ENCODE assay signal across 22 mouse cellular contexts in genomic region chr2:165626826-165627225, GRCm38 (mm10). TPM values are rescaled to one million over a fixed set of nuclear protein-coding genes. Genes with fewer than 3 reads are reported as not detected.
A peak's percentile ranks its signal among the peaks of the same experiment; 100 is the strongest.
DNase-seq lines count a peak whose midpoint lies in the region; ATAC-seq lines count a peak whose summit lies in the region.
"Had no signal": no experiment of that assay in that cellular context is flagged by ENCODE, and none has a peak within 500 bp of the region (broad histone marks: within the 10 kb centered on the region; RNA-seq: fewer than 3 reads in every experiment).

No protein-coding gene starts in this region.

- intact Hi-C loops in left cerebral cortex, postnatal 4 days (cut with DNase I): no loop called here

- peaks cover 3% of the 10 kb centered on the region; the same call in 1 of the 2 replicates for H3K4me1 ChIP-seq in forebrain, embryonic 16.5 days (replicated peaks; ENCODE audit: control insufficient read depth, insufficient read depth, low read length)
- H3K4me1 ChIP-seq in neural tube, embryonic 13.5 days (replicated peaks): peaks cover 43% of the 10 kb centered on the region
- H3K4me1 ChIP-seq: heart, embryonic 15.5 days; liver, embryonic 15.5 days had no signal

- peak; percentile 71 to 78 for DNase-seq in cerebellum, postnatal 10 days
- no peak for DNase-seq in cerebellum, adult 9-10 months
- peak; percentile 65 for DNase-seq in left cerebral cortex, postnatal 4 days
- no peak for DNase-seq in left cerebral cortex, adult 8-10 months (ENCODE audit: low spot score in 2 of 2)
- DNase-seq in adrenal gland, adult (ENCODE audit: inconsistent age in 2 of 2, low spot score in 1 of 2): no peak
- DNase-seq: adrenal gland, postnatal 14 days; cerebellum, adult 9-11 months; heart, postnatal 36 days; kidney, adult 2 months; layer of hippocampus, adult 9-11 months; liver; lung, postnatal 4 days; thymus, adult 18-20 months; thymus, postnatal 36 days had no signal

- H3K4me2 ChIP-seq in forebrain, embryonic 16.5 days (ENCODE audit: low read length): no peak overlapping the region
- H3K4me2 ChIP-seq in neural tube, embryonic 13.5 days: no peak overlapping the region
- H3K4me2 ChIP-seq: heart, embryonic 15.5 days; liver, embryonic 15.5 days; lung, embryonic 15.5 days had no signal

- WGBS in forebrain, embryonic 16.5 days: 67% methylated on average over 6 of the region's 6 CpGs
- 41% methylated on average over 6 of the region's 6 CpGs for WGBS in neural tube, embryonic 13.5 days

- no peaks in the 10 kb centered on the region for H3K27me3 ChIP-seq in forebrain, embryonic 16.5 days (replicated peaks; ENCODE audit: control insufficient read depth, insufficient read depth, low read length)
- no peaks in the 10 kb centered on the region for H3K27me3 ChIP-seq in neural tube, embryonic 13.5 days
- H3K27me3 ChIP-seq: heart, embryonic 15.5 days; liver, embryonic 15.5 days; lung, embryonic 15.5 days had no signal

- H3K9ac ChIP-seq in forebrain, embryonic 16.5 days (replicated peaks; ENCODE audit: low read depth, low read length): no peak overlapping the region
- H3K9ac ChIP-seq in neural tube, embryonic 13.5 days: no peak overlapping the region
- H3K9ac ChIP-seq: heart, embryonic 15.5 days; liver, embryonic 15.5 days; lung, embryonic 15.5 days had no signal

- no peak overlapping the region for H3K4me3 ChIP-seq in forebrain, embryonic 16.5 days (replicated peaks; ENCODE audit: low read length)
- H3K4me3 ChIP-seq in neural tube, embryonic 13.5 days: no peak overlapping the region
- H3K4me3 ChIP-seq: heart, embryonic 15.5 days; limb, embryonic 10.5 days; liver, embryonic 15.5 days; lung, embryonic 15.5 days had no signal

- H3K27ac ChIP-seq in forebrain, embryonic 16.5 days (ENCODE audit: low read length): 0 out of 2 replicates have a peak overlapping the region, but pooled peaks have one; percentile 9
- peak overlapping the region; percentile 59 for H3K27ac ChIP-seq in neural tube, embryonic 13.5 days (replicated peaks)
- H3K27ac ChIP-seq: heart, embryonic 15.5 days; kidney, postnatal 0 days; limb, embryonic 10.5 days; liver, embryonic 15.5 days; lung, embryonic 15.5 days had no signal

- H3K36me3 ChIP-seq in forebrain, embryonic 16.5 days (ENCODE audit: control insufficient read depth, insufficient read depth): no peaks in the 10 kb centered on the region
- no peaks in the 10 kb centered on the region for H3K36me3 ChIP-seq in neural tube, embryonic 13.5 days
- H3K36me3 ChIP-seq: heart, embryonic 15.5 days; limb, embryonic 10.5 days; liver, embryonic 15.5 days; lung, embryonic 15.5 days had no signal

- peak; percentile 38; the same call in 1 of the 2 replicates for ATAC-seq in forebrain, embryonic 16.5 days
- ATAC-seq in neural tube, embryonic 13.5 days (ENCODE audit: low read depth): 0 out of 2 replicates have a peak, but pooled peaks have one; percentile 45
- ATAC-seq: activated CD4-positive, CD25-positive, alpha-beta regulatory T cell, adult 4 months had no signal

- no peaks in the 10 kb centered on the region for H3K9me3 ChIP-seq in forebrain, embryonic 16.5 days (ENCODE audit: control insufficient read depth, low read length)
- H3K9me3 ChIP-seq in neural tube, embryonic 13.5 days: no peaks in the 10 kb centered on the region
- H3K9me3 ChIP-seq: heart, embryonic 15.5 days; limb, embryonic 10.5 days; liver, embryonic 15.5 days; lung, embryonic 15.5 days had no signal

RNA-seq across cellular contexts. Expression of gene Eya2, which starts 32.0 kb away (rescaled TPM):
- 1 to 10 TPM; 7.0 to 7.8 TPM for total RNA-seq in left cerebral cortex, postnatal 4 days (2021)
- 1 to 10 TPM; 2.8 to 3.9 (median 3.5) TPM for total RNA-seq in left cerebral cortex, adult 8-10 months (2022)
- polyA plus RNA-seq in forebrain, embryonic 16.5 days (2015; fragmentation: Nextera tagmentation; extraction: Ambion mirVana): 3.5 and 4.6 TPM in 2 replicates
- 13.2 and 18.2 TPM in 2 replicates for polyA plus RNA-seq in neural tube, embryonic 13.5 days (2015; fragmentation: Nextera tagmentation; extraction: Ambion mirVana)
- polyA plus RNA-seq: liver, embryonic 15.5 days had no signal

Comparison
In these comparisons a context has a peak if more than half of its experiments do, and no peak if none do; other contexts are left out.
1. DNase-seq: peak in cerebellum, postnatal 10 days (2 of 2) and left cerebral cortex, postnatal 4 days (single experiment); none in cerebellum, adult 9-10 months (single experiment), left cerebral cortex, adult 8-10 months (0 of 2) and adrenal gland, adult (0 of 2).